Comparison of ENCODE assay signal across 32 mouse cellular contexts in genomic region chr6:71333031-71333430, GRCm38 (mm10). TPM values are rescaled to one million over a fixed set of nuclear protein-coding genes. Genes with fewer than 3 reads are reported as not detected.
A peak's percentile ranks its signal among the peaks of the same experiment; 100 is the strongest.
DNase-seq lines count a peak whose midpoint lies in the region.
"Had no signal": no experiment of that assay in that cellular context is flagged by ENCODE, and none has a peak within 500 bp of the region (broad histone marks: within the 10 kb centered on the region; RNA-seq: fewer than 3 reads in every experiment).

No protein-coding gene starts in this region.

- DNase-seq in retina, embryonic 14.5 days (ENCODE audit: low spot score): peak; percentile 12
- DNase-seq in retina, postnatal 1 day: no peak
- peak; percentile 87 for DNase-seq in thymus, postnatal 0 days (ENCODE audit: low spot score)
- DNase-seq in thymus, postnatal 14 days: peak; percentile 73
- DNase-seq in thymus, postnatal 4 days: peak; percentile 64
- no peak for DNase-seq in layer of hippocampus, postnatal 25 days (ENCODE audit: extremely low spot score in 1 of 2, low spot score in 1 of 2)
- DNase-seq: adrenal gland, adult 2 months; adrenal gland, postnatal 14 days; cerebellum, adult 11 months; cerebellum, adult 2 months; cerebellum, adult 9-11 months; cerebellum, postnatal 25 days; embryo, embryonic 11 days; gastrocnemius, postnatal 10 days; gastrocnemius, postnatal 36 days; heart, postnatal 14 days; heart, postnatal 4 days had no signal

RNA-seq across cellular contexts. Expression of gene Cd8b1, which starts 10.4 kb away (rescaled TPM):
- polyA plus RNA-seq in thymus, postnatal 0 days (2015; fragmentation: Nextera tagmentation; extraction: Ambion mirVana): 1,203 and 1,244 TPM in 2 replicates
- not detected for total RNA-seq in layer of hippocampus, postnatal 25 days (2021)
- total RNA-seq: adrenal gland, postnatal 4 days; common myeloid progenitor, adult 5-6 weeks; gastrocnemius, adult 18-20 months; hindbrain, postnatal 0 days; MEL had no signal
- polyA plus RNA-seq: C2C12; cerebellum, adult 2 months; erythroblast, embryonic 14.5 days; forebrain, embryonic 16.5 days; heart, embryonic 11.5 days; hindbrain, embryonic 11.5 days; hindbrain, embryonic 14.5 days; hindbrain, postnatal 0 days had no signal

RNA-seq across cellular contexts. Expression of gene Smyd1, which starts 11.0 kb away (rescaled TPM):
- polyA plus RNA-seq in thymus, postnatal 0 days (2015; fragmentation: Nextera tagmentation; extraction: Ambion mirVana): 2.3 and 3.7 TPM in 2 replicates
- total RNA-seq in layer of hippocampus, postnatal 25 days (2021): 1 to 10 TPM in 1 of 2 experiments, under 1 TPM in 1; 0.96 to 1.6 TPM
- total RNA-seq: common myeloid progenitor, adult 5-6 weeks; MEL had no signal
- polyA plus RNA-seq: erythroblast, embryonic 14.5 days had no signal

RNA-seq across cellular contexts. Expression of gene Cd8a, which starts 40.2 kb away (rescaled TPM):
- polyA plus RNA-seq in thymus, postnatal 0 days (2015; fragmentation: Nextera tagmentation; extraction: Ambion mirVana): 664 and 665 TPM in 2 replicates
- total RNA-seq in layer of hippocampus, postnatal 25 days (2021): not detected
- total RNA-seq: common myeloid progenitor, adult 5-6 weeks; gastrocnemius, adult 18-20 months; hindbrain, postnatal 0 days; MEL had no signal
- polyA plus RNA-seq: C2C12; embryonic facial prominence, embryonic 10.5 days; embryonic facial prominence, embryonic 13.5 days; erythroblast, embryonic 14.5 days; forebrain, embryonic 13.5 days; forebrain, embryonic 16.5 days; heart, embryonic 14.5 days; hindbrain, embryonic 11.5 days; hindbrain, embryonic 14.5 days; hindbrain, postnatal 0 days had no signal

Comparison
In these comparisons a context has a peak if more than half of its experiments do, and no peak if none do; other contexts are left out.
1. DNase-seq: peak in retina, embryonic 14.5 days (single experiment), thymus, postnatal 0 days (single experiment), thymus, postnatal 14 days (single experiment) and thymus, postnatal 4 days (single experiment); none in retina, postnatal 1 day (single experiment) and layer of hippocampus, postnatal 25 days (0 of 2).